Mouse (Mus musculus): Measurements from ENCODE around the gene Brms1. TPM values are rescaled to one million over a fixed set of nuclear protein-coding genes. Genes with fewer than 3 reads are reported as not detected.
A peak's percentile ranks its signal among the peaks of the same experiment; 100 is the strongest.
"Not testable (repeated sequence)": the region's sequence is repeated elsewhere in the genome, so short reads cannot be mapped to it uniquely, and the experiment has no call there.

Gene Brms1
- polyA plus RNA-seq, 1 experiment from 2014 or later: 35.1 TPM

DNA sequence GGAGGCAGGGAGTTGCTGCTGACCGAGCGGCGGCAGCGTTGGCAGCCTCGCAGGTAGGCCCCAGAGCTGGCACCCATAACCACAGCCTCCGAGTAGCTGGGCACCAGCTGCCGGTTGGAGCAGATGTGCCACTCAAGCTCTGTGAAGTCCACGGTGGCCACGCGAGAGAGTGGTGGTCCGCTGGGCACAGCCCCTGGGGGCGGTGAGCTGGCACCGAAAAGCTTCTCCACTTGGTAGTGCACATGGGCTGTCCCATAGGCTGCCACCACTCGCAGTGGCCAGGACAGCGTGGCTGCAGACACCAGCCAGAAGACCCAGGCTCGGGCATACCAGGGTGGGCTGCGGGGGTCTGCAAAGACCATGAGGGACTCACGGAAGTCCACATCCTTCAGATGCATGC, 40.9 kb downstream of the Brms1 start:
- no peak for DNase-seq
- H3K4me2 ChIP-seq: no peak overlapping the region

GRCm38 (mm10) chr19:5082596-5082995, 41.4 kb downstream of the Brms1 start:
- Histone ChIP-seq H3K4me1 (replicated peaks) (peaks cover 20% of the 10 kb centered on the region), H3K4me2 (no peak overlapping the region), H3K9me3 (replicated peaks) (no peaks in the 10 kb centered on the region), H3K9ac (no peak overlapping the region), H3K27me3 (peaks cover 85% of the 10 kb centered on the region), H3K36me3 (no peaks in the 10 kb centered on the region), H3K4me3 (replicated peaks) (no peak overlapping the region), H3K27ac (no peak overlapping the region)
- 47% methylated on average over 24 of the region's 24 CpGs for WGBS (ENCODE audit: insufficient replicate concordance)
- ATAC-seq (ENCODE audit: low read depth): no peak
- DNase-seq: no peak

More for the DNA sequence above, 40.9 kb downstream of the Brms1 start:
- Histone ChIP-seq H3K36me3 (no peaks in the 10 kb centered on the region), H3K27me3 (peaks cover 80% of the 10 kb centered on the region), H3K4me3 (replicated peaks) (no peak overlapping the region), H3K9ac (no peak overlapping the region), H3K9me3 (replicated peaks) (no peaks in the 10 kb centered on the region), H3K27ac (no peak overlapping the region), H3K4me1 (replicated peaks) (peaks cover 14% of the 10 kb centered on the region)
- no peak for ATAC-seq (ENCODE audit: low read depth)
- 53% methylated on average over 18 of the region's 18 CpGs for WGBS (ENCODE audit: insufficient replicate concordance)

DNA sequence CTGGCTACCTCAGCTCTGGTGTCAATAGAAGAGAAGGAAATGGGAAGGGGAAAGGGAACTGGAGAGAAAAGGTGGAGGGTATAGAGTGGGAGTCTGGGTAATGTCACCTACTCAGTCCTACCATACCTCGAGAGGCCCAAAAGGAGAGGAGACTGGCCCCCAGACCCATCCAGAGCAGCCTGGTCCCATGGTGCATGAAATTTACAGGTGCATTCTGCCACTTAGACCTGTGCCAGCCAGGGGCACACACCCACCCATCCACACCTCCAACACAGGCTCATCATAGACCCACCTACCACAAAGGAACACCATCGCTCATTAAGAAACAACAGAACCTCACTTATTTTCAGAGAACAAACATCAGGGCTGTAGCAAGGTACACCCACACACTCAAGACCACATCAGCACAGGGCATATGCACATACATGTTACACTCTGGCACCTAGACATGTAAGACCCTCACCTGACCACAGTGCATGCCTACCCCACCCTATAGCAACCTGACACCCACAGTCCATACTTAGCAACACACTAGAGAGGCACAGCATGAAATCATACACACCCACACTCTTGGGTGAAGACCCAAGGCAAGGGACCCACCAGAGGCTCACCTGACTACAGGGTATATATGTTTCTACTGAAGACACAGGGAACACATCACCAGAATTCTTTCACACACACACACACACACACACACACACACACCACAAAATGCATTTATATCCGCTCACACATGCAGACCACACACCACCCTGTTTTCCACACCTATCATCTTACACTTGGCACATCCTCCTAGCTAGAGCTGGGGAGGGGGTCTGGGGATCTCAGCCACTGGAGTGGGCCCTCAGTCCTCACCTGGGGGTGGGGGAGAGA, 43.0 kb downstream of the Brms1 start:
- Histone ChIP-seq H3K4me1 (replicated peaks) (peaks cover 29% of the 10 kb centered on the region), H3K27ac (no peak overlapping the region), H3K4me2 (peak overlapping the region; percentile 84; the same call in 1 of the 2 replicates), H3K4me3 (replicated peaks) (peak overlapping the region; percentile 62; the same call in 1 of the 2 replicates), H3K9ac (no peak overlapping the region), H3K36me3 (no peaks in the 10 kb centered on the region), H3K27me3 (peaks cover 81% of the 10 kb centered on the region), H3K9me3 (replicated peaks) (no peaks in the 10 kb centered on the region)
- ATAC-seq (ENCODE audit: low read depth) (no peak), DNase-seq (no peak)
- WGBS (ENCODE audit: insufficient replicate concordance): 62% methylated on average over 3 of the region's 3 CpGs

GRCm38 (mm10) chr19:5084834-5085144, 43.6 kb downstream of the Brms1 start:
- peak overlapping the region; percentile 62 for H3K4me3 ChIP-seq (replicated peaks)
- H3K9me3 ChIP-seq (replicated peaks): no peaks in the 10 kb centered on the region
- H3K27ac ChIP-seq: no peak overlapping the region
- 0 out of 2 replicates have a peak, but pooled peaks cover 2% of the 10 kb centered on the region for H3K36me3 ChIP-seq
- 7% methylated on average over 15 of the region's 15 CpGs for WGBS (ENCODE audit: insufficient replicate concordance)
- H3K9ac ChIP-seq: no peak overlapping the region
- DNase-seq: no peak
- ATAC-seq (ENCODE audit: low read depth): no peak
- peaks cover 34% of the 10 kb centered on the region for H3K4me1 ChIP-seq (replicated peaks)
- H3K4me2 ChIP-seq: peak overlapping the region; percentile 84
- peaks cover 77% of the 10 kb centered on the region for H3K27me3 ChIP-seq

- no peak for DNase-seq
- Histone ChIP-seq H3K27me3 (peaks cover 72% of the 10 kb centered on the region), H3K4me1 (replicated peaks) (peaks cover 34% of the 10 kb centered on the region), H3K27ac (no peak within 1 kb of the TSS), H3K4me2 (peak within 1 kb of the TSS; percentile 84), H3K9me3 (replicated peaks) (no peaks in the 10 kb centered on the region), H3K4me3 (replicated peaks) (peak within 1 kb of the TSS; percentile 62), H3K9ac (peak within 1 kb of the TSS; percentile 22; the same call in 1 of the 2 replicates), H3K36me3 (peaks cover 6% of the 10 kb centered on the region)
- no peak for ATAC-seq (ENCODE audit: low read depth)
- 2% methylated on average over 67 of the region's 69 CpGs for WGBS (ENCODE audit: insufficient replicate concordance)
Measured at GRCm38 (mm10) chr19:5085145-5085863, 44.1 kb downstream of the Brms1 start, which contains the start of gene Tmem151a. Gene Tmem151a (minus strand): TSS chr19:5085531.

- H3K4me3 ChIP-seq (replicated peaks); H3K4me2 ChIP-seq; ATAC-seq (ENCODE audit: low read depth); H3K9ac ChIP-seq; H3K27ac ChIP-seq; H3K9me3 ChIP-seq (replicated peaks); DNase-seq: not testable (repeated sequence)
- WGBS (ENCODE audit: insufficient replicate concordance): 40% methylated on average over 4 of the region's 4 CpGs
- Histone ChIP-seq H3K4me1 (replicated peaks) (peaks cover 34% of the 10 kb centered on the region), H3K27me3 (peaks cover 60% of the 10 kb centered on the region), H3K36me3 (peaks cover 17% of the 10 kb centered on the region)
Measured at GRCm38 (mm10) chr19:5086533-5086932, 45.4 kb downstream of the Brms1 start.

DNA sequence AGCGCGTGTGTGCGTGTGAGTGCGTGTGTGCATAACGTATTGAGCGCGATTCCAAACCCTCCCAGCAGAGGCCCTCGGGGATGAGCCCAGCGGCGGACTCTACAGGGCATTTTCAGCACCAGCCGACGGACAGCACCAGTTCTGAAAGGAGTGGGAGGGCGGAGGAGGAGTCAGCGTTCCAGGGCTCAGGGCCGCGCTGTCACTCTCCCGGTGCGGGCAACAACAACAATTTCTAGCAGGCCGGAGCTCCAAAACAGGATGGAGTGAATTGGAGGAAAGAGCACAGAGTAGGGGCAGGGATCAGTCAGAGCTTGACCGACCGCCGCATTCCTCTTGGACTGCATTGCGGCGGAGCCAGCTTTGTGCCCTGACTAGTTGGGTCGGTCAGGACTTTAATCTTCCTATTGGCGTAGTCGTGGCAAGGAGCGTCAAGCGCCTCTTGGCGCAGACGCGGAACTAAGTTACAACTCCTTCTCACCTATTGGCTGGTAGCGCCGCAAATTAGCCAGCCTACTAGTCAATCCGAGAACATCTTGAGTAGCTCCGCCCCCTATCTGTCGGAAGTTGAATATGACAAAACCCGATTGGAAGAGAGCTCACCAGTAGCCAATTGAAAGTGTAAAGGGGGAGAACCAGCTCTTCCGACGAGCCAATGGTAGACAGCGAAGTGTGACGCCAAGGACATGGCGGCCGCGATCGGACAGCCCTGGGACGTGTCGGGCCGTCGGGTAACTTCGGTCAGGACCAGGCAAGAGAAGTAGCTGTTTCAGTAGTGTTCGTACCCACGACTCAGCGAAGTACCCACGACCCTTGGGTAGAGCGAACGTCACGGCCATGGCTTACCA, 47.0 kb downstream of the Brms1 start, which contains the start of gene Yif1a:
Gene Yif1a, plus strand, starts transcription at position 655 of the 845 bp plus-strand sequence.
- WGBS (ENCODE audit: insufficient replicate concordance): under 1% methylated on average over 58 of the region's 58 CpGs
- Histone ChIP-seq H3K27ac (peak within 1 kb of the TSS; percentile 84), H3K4me2 (peak within 1 kb of the TSS; percentile 82), H3K9me3 (replicated peaks) (no peaks in the 10 kb centered on the region), H3K4me3 (replicated peaks) (peak within 1 kb of the TSS; percentile 77), H3K27me3 (peaks cover 44% of the 10 kb centered on the region), H3K36me3 (peaks cover 30% of the 10 kb centered on the region), H3K4me1 (replicated peaks) (peaks cover 34% of the 10 kb centered on the region), H3K9ac (peak within 1 kb of the TSS; percentile 77)
- DNase-seq (peak; percentile 90), ATAC-seq (ENCODE audit: low read depth) (peak; percentile 92)

DNA sequence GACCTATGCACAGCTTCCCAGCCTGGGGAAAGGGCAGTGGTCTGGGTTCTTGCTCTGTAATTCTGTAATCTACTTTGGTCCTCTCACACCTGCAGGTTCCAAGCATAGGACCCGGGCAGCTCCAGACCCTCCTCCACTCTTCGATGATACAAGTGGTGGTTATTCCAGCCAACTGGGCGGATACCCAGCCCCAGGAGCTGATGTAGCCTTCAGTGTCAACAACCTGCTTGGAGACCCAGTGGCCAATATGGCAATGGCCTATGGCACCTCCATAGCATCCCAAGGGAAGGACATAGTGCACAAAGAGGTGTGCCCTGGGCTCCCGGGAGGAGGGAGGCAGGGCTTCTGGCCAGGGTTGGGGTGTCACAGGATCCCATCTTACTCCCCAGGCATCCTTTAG, 48.2 kb downstream of the Brms1 start:
- Histone ChIP-seq H3K9me3 (replicated peaks) (no peaks in the 10 kb centered on the region), H3K27ac (no peak overlapping the region), H3K27me3 (peaks cover 32% of the 10 kb centered on the region), H3K4me2 (peak overlapping the region; percentile 82), H3K9ac (peak overlapping the region; percentile 77), H3K36me3 (peaks cover 30% of the 10 kb centered on the region), H3K4me1 (replicated peaks) (peaks cover 43% of the 10 kb centered on the region), H3K4me3 (replicated peaks) (peak overlapping the region; percentile 77)
- 78% methylated on average over 4 of the region's 4 CpGs for WGBS (ENCODE audit: insufficient replicate concordance)
- DNase-seq (no peak), ATAC-seq (ENCODE audit: low read depth) (no peak)

- WGBS (ENCODE audit: insufficient replicate concordance): 78% methylated on average over 10 of the region's 10 CpGs
Measured at GRCm38 (mm10) chr19:5092083-5092482, 50.9 kb downstream of the Brms1 start.

DNA sequence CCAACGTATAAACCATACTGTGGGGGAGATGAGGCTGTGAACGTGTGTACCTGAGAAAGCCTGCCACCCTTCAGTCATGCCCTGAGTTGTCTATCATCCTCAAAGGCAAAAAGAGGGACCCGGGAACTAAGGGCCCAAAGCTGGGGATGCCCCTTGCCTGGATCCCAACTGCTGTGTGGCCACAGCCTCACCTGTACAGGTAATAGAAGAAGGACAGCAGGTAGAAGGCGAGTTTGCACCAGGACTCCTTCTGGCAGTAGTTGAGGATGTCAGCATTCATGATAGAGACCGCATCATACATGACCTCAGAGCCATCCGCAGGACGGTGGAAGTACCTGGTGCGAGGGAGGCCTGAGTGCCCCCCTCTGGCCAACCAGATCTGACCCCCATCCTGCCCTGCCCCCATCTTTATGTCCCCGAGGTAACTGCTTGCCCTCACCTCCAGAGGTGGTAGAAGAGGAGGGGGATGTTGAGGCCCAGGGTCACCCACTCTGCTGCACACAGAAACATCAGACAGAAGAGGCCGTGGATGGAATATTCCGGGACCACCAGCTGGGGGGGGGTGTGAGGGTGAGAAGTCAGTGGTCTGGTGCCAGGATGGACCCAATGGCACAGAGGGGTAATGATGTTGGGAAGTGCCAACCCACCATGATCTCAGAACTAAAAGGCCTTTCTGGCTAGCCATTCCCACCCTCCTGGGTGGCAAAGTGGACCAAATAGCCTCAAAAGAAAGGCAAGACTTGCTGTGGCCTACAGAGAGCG, 52.5 kb downstream of the Brms1 start:
- Histone ChIP-seq H3K9ac (no peak overlapping the region; the same call in 1 of the 2 replicates), H3K4me1 (replicated peaks) (peaks cover 58% of the 10 kb centered on the region), H3K36me3 (peaks cover 30% of the 10 kb centered on the region), H3K4me3 (replicated peaks) (no peak overlapping the region), H3K27me3 (peaks cover 33% of the 10 kb centered on the region), H3K27ac (no peak overlapping the region), H3K4me2 (no peak overlapping the region), H3K9me3 (replicated peaks) (no peaks in the 10 kb centered on the region)
- ATAC-seq (ENCODE audit: low read depth) (no peak), DNase-seq (no peak)
- WGBS (ENCODE audit: insufficient replicate concordance): 63% methylated on average over 12 of the region's 12 CpGs

More at GRCm38 (mm10) chr19:5092083-5092482, 50.9 kb downstream of the Brms1 start:
- peaks cover 28% of the 10 kb centered on the region for H3K27me3 ChIP-seq
- ATAC-seq (ENCODE audit: low read depth) (no peak), DNase-seq (no peak)
- H3K4me2 ChIP-seq: no peak overlapping the region
- no peaks in the 10 kb centered on the region for H3K9me3 ChIP-seq (replicated peaks)
- no peak overlapping the region for H3K4me3 ChIP-seq (replicated peaks)
- no peak overlapping the region for H3K9ac ChIP-seq
- peaks cover 30% of the 10 kb centered on the region for H3K36me3 ChIP-seq
- peaks cover 51% of the 10 kb centered on the region for H3K4me1 ChIP-seq (replicated peaks)
- H3K27ac ChIP-seq: no peak overlapping the region
